Mouse (Mus musculus): Measurements from ENCODE around the gene Nbea. TPM values are rescaled to one million over a fixed set of nuclear protein-coding genes. Genes with fewer than 3 reads are reported as not detected.
A peak's percentile ranks its signal among the peaks of the same experiment; 100 is the strongest.
"Not testable (repeated sequence)": the region's sequence is repeated elsewhere in the genome, so short reads cannot be mapped to it uniquely, and the experiment has no call there.

Gene Nbea
- total and polyA plus RNA-seq, 2 experiments from 2014 or later, result 6.0 to 17.3 TPM

DNA sequence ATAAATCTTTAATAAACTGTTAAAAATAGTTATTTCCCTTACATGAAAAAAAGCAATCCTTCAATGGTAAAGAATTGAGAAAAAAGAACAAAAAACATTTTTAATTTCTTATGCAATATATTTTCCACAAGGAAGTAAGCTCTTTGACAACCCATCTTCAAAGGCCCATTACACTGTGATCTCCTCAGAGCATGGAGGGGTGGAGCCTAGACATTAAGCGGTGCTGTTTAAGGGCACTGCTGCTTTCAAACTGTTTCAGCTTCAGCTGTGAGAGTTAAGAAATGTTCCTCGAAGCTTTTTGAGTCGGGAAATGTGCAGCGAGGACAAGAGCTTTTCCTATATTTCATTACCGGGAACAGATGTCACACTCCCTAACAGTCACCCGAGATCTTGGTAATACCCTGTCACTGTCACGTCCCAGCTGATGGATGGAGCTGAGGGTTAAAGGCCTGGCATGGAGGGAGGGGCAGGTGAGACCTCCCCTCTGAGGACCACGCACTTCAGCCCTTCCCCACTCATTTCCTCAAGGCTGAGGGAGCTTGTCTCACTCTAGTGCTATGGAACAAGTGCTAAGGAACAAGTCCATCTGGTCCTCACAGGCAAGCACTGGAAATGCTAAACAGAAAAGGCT lies 547.8 kb downstream of the Nbea start:
- Histone ChIP-seq H3K27me3 (ENCODE audit: control insufficient read depth, insufficient read depth, low read length) (no peaks in the 10 kb centered on the region), H3K4me2 (ENCODE audit: low read depth, low read length) (no peak overlapping the region), H3K4me3 (ENCODE audit: low read depth, low read length) (no peak overlapping the region), H3K9me3 (replicated peaks; ENCODE audit: control insufficient read depth, low read length) (no peaks in the 10 kb centered on the region), H3K36me3 (replicated peaks; ENCODE audit: control insufficient read depth, insufficient read depth, low read length) (peaks cover 4% of the 10 kb centered on the region; the same call in 1 of the 2 replicates), H3K27ac (ENCODE audit: low read depth) (no peak overlapping the region), H3K9ac (replicated peaks; ENCODE audit: low read depth, low read length) (no peak overlapping the region), H3K4me1 (ENCODE audit: control insufficient read depth, insufficient read depth) (no peaks in the 10 kb centered on the region)
- ATAC-seq (ENCODE audit: insufficient read depth, low read depth) (no peak), DNase-seq (ENCODE audit: low spot score) (no peak)
- TF ChIP-seq CTCF (IDR thresholded peaks at IDR 0.05; ENCODE audit: low read depth) (no peak), EP300 (IDR thresholded peaks at IDR 0.05; ENCODE audit: low read depth) (no peak)
- 70% methylated on average over 8 of the region's 8 CpGs for WGBS

DNA sequence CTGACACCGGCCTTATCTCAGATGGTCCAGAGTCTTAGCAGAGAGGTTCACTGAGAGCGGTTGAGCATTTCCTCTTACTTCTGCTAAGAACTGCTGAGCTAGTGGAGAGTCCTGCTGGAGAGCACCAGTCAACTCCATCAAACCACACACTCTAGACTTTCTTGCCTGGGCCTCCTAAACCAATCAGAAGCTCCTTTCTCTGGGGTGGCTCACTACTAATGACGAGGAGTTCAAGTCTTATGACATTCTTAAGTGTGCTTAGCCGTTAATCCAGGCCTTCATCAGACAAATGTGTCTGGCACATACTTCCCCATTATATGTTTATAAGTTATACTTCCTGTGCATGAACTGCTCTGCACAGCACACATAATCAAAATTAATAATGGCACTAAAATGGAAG lies 556.4 kb downstream of the Nbea start:
- no peak overlapping the region for H3K4me3 ChIP-seq (ENCODE audit: low read depth, low read length)
- H3K9me3 ChIP-seq (replicated peaks; ENCODE audit: control insufficient read depth, low read length), result no peaks in the 10 kb centered on the region
- no peaks in the 10 kb centered on the region for H3K27me3 ChIP-seq (ENCODE audit: control insufficient read depth, insufficient read depth, low read length)
- H3K4me2 ChIP-seq (ENCODE audit: low read depth, low read length), result no peak overlapping the region
- H3K4me1 ChIP-seq (ENCODE audit: control insufficient read depth, insufficient read depth), result no peaks in the 10 kb centered on the region
- H3K36me3 ChIP-seq (replicated peaks; ENCODE audit: control insufficient read depth, insufficient read depth, low read length), result peaks cover 18% of the 10 kb centered on the region
- DNase-seq (ENCODE audit: low spot score) (no peak), ATAC-seq (ENCODE audit: insufficient read depth, low read depth) (no peak)
- TF ChIP-seq EP300 (IDR thresholded peaks at IDR 0.05; ENCODE audit: low read depth) (no peak), CTCF (IDR thresholded peaks at IDR 0.05; ENCODE audit: low read depth) (no peak)
- no peak overlapping the region for H3K27ac ChIP-seq (ENCODE audit: low read depth)
- H3K9ac ChIP-seq (replicated peaks; ENCODE audit: low read depth, low read length), result no peak overlapping the region
- 63% methylated on average over 4 of the region's 4 CpGs for WGBS

DNA sequence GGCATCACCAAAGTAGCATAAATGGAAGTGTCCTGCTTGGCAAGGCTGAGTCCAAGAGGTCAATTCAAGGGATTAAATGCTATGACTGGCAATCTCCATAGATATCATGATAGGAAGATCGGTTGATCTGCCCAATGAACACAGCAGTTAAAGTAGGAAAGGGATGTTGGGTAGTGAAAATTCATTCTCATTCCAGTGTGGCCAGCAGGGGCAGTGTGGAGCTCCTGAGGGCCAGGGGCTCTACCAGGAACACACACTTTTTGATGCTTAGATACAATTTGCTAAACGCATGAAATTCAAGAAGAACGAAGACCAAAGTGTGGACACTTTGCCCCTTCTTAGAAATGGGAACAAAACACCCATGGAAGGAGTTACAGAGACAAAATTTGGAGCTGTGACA lies 561.5 kb downstream of the Nbea start:
- WGBS, result 90% methylated on average over 3 of the region's 3 CpGs
- not testable (repeated sequence) for H3K27me3 ChIP-seq (ENCODE audit: control insufficient read depth, insufficient read depth, low read length)

DNA sequence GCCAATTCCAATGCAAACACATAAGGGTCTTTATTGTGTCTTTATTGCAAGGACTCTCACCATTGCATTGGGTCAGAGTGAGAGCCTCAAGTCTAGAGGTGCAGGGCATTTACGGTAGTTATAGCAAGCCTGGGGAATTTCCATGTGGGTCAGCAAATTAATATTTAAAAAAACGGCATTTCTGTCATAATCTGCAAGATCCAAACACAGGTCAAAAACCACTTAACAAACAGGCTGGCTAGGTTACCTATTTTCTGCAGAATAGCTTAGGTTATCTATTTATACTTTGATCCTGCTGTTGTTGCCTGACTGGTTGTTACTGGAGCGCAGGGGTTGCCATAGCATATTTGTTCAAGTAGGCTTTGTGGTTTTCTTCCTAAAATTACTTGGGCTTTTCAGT lies 565.1 kb downstream of the Nbea start:
- Histone ChIP-seq H3K36me3 (replicated peaks; ENCODE audit: control insufficient read depth, insufficient read depth, low read length) (no peaks in the 10 kb centered on the region), H3K27me3 (ENCODE audit: control insufficient read depth, insufficient read depth, low read length) (no peaks in the 10 kb centered on the region), H3K4me2 (ENCODE audit: low read depth, low read length) (no peak overlapping the region), H3K4me3 (ENCODE audit: low read depth, low read length) (no peak overlapping the region), H3K9me3 (replicated peaks; ENCODE audit: control insufficient read depth, low read length) (no peaks in the 10 kb centered on the region), H3K4me1 (ENCODE audit: control insufficient read depth, insufficient read depth) (no peaks in the 10 kb centered on the region), H3K27ac (ENCODE audit: low read depth) (no peak overlapping the region), H3K9ac (replicated peaks; ENCODE audit: low read depth, low read length) (no peak overlapping the region)
- ATAC-seq (ENCODE audit: insufficient read depth, low read depth), result no peak
- TF ChIP-seq CTCF (IDR thresholded peaks at IDR 0.05; ENCODE audit: low read depth) (no peak), EP300 (IDR thresholded peaks at IDR 0.05; ENCODE audit: low read depth) (no peak)
- DNase-seq (ENCODE audit: low spot score), result no peak
- 86% methylated on average over 3 of the region's 3 CpGs for WGBS

More for the DNA sequence above, 561.5 kb downstream of the Nbea start:
- H3K9me3 ChIP-seq (replicated peaks; ENCODE audit: control insufficient read depth, low read length); H3K9ac ChIP-seq (replicated peaks; ENCODE audit: low read depth, low read length); ATAC-seq (ENCODE audit: insufficient read depth, low read depth); H3K4me3 ChIP-seq (ENCODE audit: low read depth, low read length); H3K27ac ChIP-seq (ENCODE audit: low read depth); H3K4me1 ChIP-seq (ENCODE audit: control insufficient read depth, insufficient read depth); DNase-seq (ENCODE audit: low spot score); H3K4me2 ChIP-seq (ENCODE audit: low read depth, low read length); H3K36me3 ChIP-seq (replicated peaks; ENCODE audit: control insufficient read depth, insufficient read depth, low read length): not testable (repeated sequence)
- peak; percentile 36 for TF ChIP-seq CTCF (IDR thresholded peaks at IDR 0.05; ENCODE audit: low read depth)

DNA sequence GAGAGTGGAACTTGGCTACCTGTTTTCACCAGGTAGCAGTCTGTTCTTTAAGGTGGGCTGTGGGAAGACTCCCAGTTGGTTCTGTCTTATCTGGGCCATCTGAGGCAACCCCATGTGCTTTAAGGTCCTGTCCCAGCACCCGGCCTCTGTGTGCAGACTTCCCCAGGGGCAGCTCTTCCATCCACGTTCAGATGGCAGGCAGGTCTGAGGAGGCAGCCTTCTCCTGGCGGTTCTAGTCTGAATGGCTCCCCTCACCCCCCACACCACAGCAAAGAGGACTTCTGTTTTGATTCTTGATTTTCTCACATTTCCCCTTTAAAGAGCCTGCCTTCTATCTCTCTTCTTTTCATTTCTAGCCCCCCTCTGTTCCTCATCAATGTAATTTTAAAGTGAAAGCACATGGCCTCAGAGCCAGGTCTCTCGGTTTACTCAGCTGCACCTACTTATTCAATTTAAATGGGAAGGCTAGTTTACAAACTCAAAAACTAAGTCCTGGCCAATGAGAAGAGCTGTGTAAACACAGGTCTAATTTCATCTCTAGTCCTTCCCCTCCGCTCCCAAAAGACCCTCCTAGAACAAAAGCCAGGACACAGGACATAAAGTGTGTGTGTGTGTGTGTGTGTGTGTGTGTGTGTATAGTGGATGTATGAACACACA lies 570.9 kb downstream of the Nbea start:
- H3K27me3 ChIP-seq (ENCODE audit: control insufficient read depth, insufficient read depth, low read length), result no peaks in the 10 kb centered on the region
- no peaks in the 10 kb centered on the region for H3K9me3 ChIP-seq (replicated peaks; ENCODE audit: control insufficient read depth, low read length)
- H3K4me3 ChIP-seq (ENCODE audit: low read depth, low read length), result no peak overlapping the region
- no peak overlapping the region for H3K27ac ChIP-seq (ENCODE audit: low read depth)
- 63% methylated on average over 5 of the region's 5 CpGs for WGBS
- no peaks in the 10 kb centered on the region for H3K4me1 ChIP-seq (ENCODE audit: control insufficient read depth, insufficient read depth)
- DNase-seq (ENCODE audit: low spot score) (no peak), ATAC-seq (ENCODE audit: insufficient read depth, low read depth) (no peak)
- no peak overlapping the region for H3K4me2 ChIP-seq (ENCODE audit: low read depth, low read length)
- no peak overlapping the region for H3K9ac ChIP-seq (replicated peaks; ENCODE audit: low read depth, low read length)
- TF ChIP-seq CTCF (IDR thresholded peaks at IDR 0.05; ENCODE audit: low read depth), result no peak
- no peak for TF ChIP-seq EP300 (IDR thresholded peaks at IDR 0.05; ENCODE audit: low read depth)
- H3K36me3 ChIP-seq (replicated peaks; ENCODE audit: control insufficient read depth, insufficient read depth, low read length), result no peaks in the 10 kb centered on the region

DNA sequence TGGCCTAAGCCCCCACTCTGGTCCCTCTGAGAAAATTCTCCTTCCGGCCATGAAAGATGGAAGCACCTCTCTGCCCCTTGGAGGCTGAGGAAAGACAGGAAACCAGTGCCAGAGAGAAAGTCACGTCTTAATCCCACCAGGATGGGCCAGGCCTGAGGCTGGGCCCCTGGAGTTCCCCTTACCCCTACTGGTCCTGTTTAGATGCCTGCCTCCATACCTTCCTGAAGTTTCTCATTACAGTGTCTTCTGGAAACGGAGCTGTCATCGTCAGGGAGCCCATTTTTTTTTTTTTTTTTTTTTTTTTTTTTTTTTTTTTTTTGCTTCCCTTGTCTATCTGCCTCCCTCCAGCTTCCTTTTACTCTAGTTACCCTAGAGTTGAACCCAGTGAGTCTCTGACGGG lies 571.5 kb downstream of the Nbea start:
- Histone ChIP-seq H3K27ac (ENCODE audit: low read depth) (no peak overlapping the region), H3K9me3 (replicated peaks; ENCODE audit: control insufficient read depth, low read length) (no peaks in the 10 kb centered on the region), H3K27me3 (ENCODE audit: control insufficient read depth, insufficient read depth, low read length) (no peaks in the 10 kb centered on the region), H3K4me1 (ENCODE audit: control insufficient read depth, insufficient read depth) (no peaks in the 10 kb centered on the region), H3K9ac (replicated peaks; ENCODE audit: low read depth, low read length) (no peak overlapping the region), H3K36me3 (replicated peaks; ENCODE audit: control insufficient read depth, insufficient read depth, low read length) (no peaks in the 10 kb centered on the region), H3K4me3 (ENCODE audit: low read depth, low read length) (no peak overlapping the region), H3K4me2 (ENCODE audit: low read depth, low read length) (no peak overlapping the region)
- TF ChIP-seq EP300 (IDR thresholded peaks at IDR 0.05; ENCODE audit: low read depth) (no peak), CTCF (IDR thresholded peaks at IDR 0.05; ENCODE audit: low read depth) (no peak)
- DNase-seq (ENCODE audit: low spot score) (no peak), ATAC-seq (ENCODE audit: insufficient read depth, low read depth) (no peak)
- WGBS, result 55% methylated on average over 5 of the region's 5 CpGs

All from heart, postnatal 0 days (tissue).